Mouse (Mus musculus) forebrain, embryonic 10.5 days (tissue): Measurements from ENCODE around the gene Arhgef11. TPM values are rescaled to one million over a fixed set of nuclear protein-coding genes. Genes with fewer than 3 reads are reported as not detected.

Source experiments
- DNase-seq: peaks from one replicate; pipeline ENCODE4 v3.0.0-alpha.2; 2017; ENCODE audit warnings: low spot score; ENCODE audit errors: extremely low spot score
- H3K27ac ChIP-seq: fragments of 300-500 bp; sonication (generic); 2 replicates; pipeline ENCODE4 v1.5.1; 2016; ENCODE audit warnings: mild to moderate bottlenecking
- H3K27me3 ChIP-seq: fragments of 300-500 bp; sonication (generic); 2 replicates; pipeline ENCODE4 v1.6.1; 2016; ENCODE audit warnings: mild to moderate bottlenecking; ENCODE audit not compliant: poor library complexity, severe bottlenecking
- H3K36me3 ChIP-seq: fragments of 300-500 bp; sonication (generic); replicated peaks from 2 replicates; pipeline ENCODE4 v1.6.1; 2016; ENCODE audit warnings: mild to moderate bottlenecking, moderate library complexity
- H3K4me1 ChIP-seq: fragments of 300-500 bp; sonication (generic); 2 replicates; pipeline ENCODE4 v1.6.1; 2016
- H3K4me3 ChIP-seq: fragments of 300-500 bp; sonication (generic); 2 replicates; pipeline ENCODE4 v1.5.1; 2016; ENCODE audit warnings: mild to moderate bottlenecking, moderate library complexity
- H3K9me3 ChIP-seq: fragments of 300-500 bp; sonication (generic); 2 replicates; pipeline ENCODE4 v1.6.1; 2016; ENCODE audit warnings: mild to moderate bottlenecking, moderate library complexity
- WGBS: fragments of 180-500 bp; shearing (Covaris S2); methylation state at CpG from one replicate; pipeline ENCODE4 v1.1.7; 2016; 5-methylcytosine and 5-hydroxymethylcytosine counted together
- polyA plus RNA-seq: library from polyadenylated mRNA; unstranded; fragments of >200 nt; fragmentation: Nextera tagmentation; extraction: Ambion mirVana; gene quantifications from 2 replicates; pipeline ENCODE4 v1.2.1, GENCODE M21; 2016

Gene Arhgef11
- polyA plus RNA-seq, 1 experiment from 2014 or later: 15.6 TPM

DNA sequence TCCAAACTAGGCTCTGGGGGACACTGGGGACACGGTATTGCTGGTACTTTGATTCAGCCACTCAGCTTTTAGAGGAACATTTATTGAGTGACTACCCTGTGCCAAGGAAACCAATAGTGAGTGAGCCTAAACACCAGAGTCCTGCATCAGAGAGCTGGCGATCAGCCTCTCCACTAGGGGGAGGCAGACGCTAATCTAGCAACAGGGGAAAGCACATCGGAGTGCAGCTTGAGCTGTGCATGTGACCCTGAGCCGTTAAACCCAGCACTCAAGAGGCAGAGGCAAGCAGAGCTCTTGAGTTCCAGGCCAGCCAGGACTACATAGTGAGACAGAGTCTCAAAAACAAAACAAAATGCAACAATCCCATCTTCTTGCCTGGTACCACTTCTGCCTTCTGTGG is 131.7 kb downstream of the Arhgef11 start:
- Histone ChIP-seq H3K4me1 (peaks cover 26% of the 10 kb centered on the region), H3K4me3 (no peak overlapping the region), H3K9me3 (no peaks in the 10 kb centered on the region), H3K27ac (no peak overlapping the region), H3K27me3 (peaks cover 21% of the 10 kb centered on the region), H3K36me3 (no peaks in the 10 kb centered on the region; the same call in 1 of the 2 replicates)
- 24% methylated on average over 5 of the region's 5 CpGs for WGBS
- DNase-seq: no peak

DNA sequence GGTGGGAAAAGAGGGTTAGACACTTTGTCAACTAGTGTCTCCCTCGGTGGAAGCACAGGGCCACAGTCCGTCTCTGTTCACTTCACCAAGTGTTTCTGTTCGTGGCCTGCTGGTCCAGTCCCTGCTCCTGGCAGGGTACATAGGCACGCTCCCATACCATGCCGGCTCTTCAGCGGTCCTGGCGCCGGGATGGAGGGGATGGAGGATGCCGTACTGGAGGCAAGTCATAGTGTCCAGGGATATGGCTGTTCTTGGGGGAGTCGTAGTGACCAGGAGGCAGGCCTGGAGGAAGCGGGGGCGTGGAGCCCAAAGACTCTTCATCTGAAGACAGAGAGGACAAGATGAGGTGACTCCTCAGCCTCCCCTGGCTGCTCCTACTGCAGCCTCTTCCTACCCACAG is 132.6 kb downstream of the Arhgef11 start:
- Histone ChIP-seq H3K9me3 (no peaks in the 10 kb centered on the region), H3K27ac (no peak overlapping the region), H3K4me3 (no peak overlapping the region), H3K27me3 (peaks cover 30% of the 10 kb centered on the region), H3K4me1 (peaks cover 19% of the 10 kb centered on the region), H3K36me3 (no peaks in the 10 kb centered on the region; the same call in 1 of the 2 replicates)
- 93% methylated on average over 12 of the region's 12 CpGs for WGBS
- DNase-seq: no peak

DNA sequence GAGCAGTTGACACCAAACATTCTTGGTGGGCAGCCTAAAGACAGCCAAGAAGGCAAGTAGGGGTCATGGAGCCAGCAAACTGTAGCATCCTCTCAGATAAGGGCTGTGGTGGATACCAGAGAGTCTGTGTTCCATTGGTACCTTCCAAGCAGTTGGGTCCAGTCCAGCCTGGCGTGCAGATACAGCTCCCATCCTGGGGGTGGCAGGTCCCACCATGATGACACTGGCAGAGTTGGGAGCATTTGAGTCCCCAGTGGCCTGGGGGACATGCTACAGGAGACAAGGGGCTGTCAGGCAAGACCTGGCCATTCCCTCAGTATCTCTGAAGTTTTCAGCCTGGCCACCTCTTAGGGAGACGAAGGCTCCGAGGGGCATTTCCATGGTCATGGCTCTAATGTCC is 135.2 kb downstream of the Arhgef11 start:
- Histone ChIP-seq H3K9me3 (no peaks in the 10 kb centered on the region), H3K27ac (no peak overlapping the region), H3K36me3 (no peaks in the 10 kb centered on the region; the same call in 1 of the 2 replicates), H3K27me3 (peaks cover 48% of the 10 kb centered on the region), H3K4me3 (no peak overlapping the region), H3K4me1 (peaks cover 20% of the 10 kb centered on the region)
- WGBS: 85% methylated on average over 3 of the region's 3 CpGs
- no peak for DNase-seq

DNA sequence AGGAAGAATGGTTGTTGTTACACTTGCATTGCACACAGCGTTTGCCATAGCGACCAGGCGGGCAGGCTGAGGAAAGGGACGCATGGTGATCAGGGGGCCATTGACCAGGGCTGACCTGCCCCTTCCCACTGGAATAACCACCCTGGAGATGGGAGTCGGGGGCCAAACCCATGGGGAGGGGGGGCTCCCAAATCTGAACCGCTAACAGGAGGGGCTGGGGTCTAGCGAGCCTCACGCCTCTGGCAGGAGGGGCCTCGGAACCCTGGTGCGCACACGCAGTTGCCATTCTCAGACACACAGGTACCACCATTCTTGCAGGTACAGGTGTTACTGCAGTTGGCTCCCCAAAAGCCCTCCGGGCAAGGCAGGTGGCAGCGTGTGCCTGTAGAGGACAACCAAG is 136.5 kb downstream of the Arhgef11 start:
- Histone ChIP-seq H3K4me3 (no peak overlapping the region), H3K27me3 (peaks cover 56% of the 10 kb centered on the region), H3K9me3 (no peaks in the 10 kb centered on the region), H3K4me1 (peaks cover 21% of the 10 kb centered on the region), H3K27ac (no peak overlapping the region), H3K36me3 (no peaks in the 10 kb centered on the region; the same call in 1 of the 2 replicates)
- 89% methylated on average over 13 of the region's 13 CpGs for WGBS
- no peak for DNase-seq

DNA sequence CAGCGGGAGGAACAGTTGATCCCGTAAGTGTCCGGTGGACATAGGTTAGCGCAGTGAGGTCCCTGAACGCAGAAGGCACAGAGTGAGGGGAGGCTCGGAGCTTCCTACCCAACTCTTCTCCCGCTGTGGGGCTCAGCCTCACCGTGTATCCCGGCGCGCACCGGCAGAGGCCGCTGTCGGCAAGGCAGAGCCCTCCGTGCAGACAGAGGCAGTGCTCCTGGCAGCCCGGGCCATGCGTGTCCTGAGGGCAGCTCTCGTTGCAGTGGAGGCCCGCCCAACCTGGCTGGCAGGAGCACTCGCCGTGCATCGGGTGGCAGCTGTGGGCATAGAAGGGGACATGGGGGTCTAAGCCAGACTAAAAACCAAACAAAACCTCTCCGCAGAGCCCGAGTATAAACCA is 138.6 kb downstream of the Arhgef11 start:
- Histone ChIP-seq H3K9me3 (no peaks in the 10 kb centered on the region), H3K27me3 (peaks cover 60% of the 10 kb centered on the region), H3K4me1 (peaks cover 31% of the 10 kb centered on the region), H3K27ac (peak overlapping the region; percentile 66), H3K4me3 (peak overlapping the region; percentile 40), H3K36me3 (no peaks in the 10 kb centered on the region; the same call in 1 of the 2 replicates)
- WGBS: 2% methylated on average over 24 of the region's 24 CpGs
- peak; percentile 88 for DNase-seq

DNA sequence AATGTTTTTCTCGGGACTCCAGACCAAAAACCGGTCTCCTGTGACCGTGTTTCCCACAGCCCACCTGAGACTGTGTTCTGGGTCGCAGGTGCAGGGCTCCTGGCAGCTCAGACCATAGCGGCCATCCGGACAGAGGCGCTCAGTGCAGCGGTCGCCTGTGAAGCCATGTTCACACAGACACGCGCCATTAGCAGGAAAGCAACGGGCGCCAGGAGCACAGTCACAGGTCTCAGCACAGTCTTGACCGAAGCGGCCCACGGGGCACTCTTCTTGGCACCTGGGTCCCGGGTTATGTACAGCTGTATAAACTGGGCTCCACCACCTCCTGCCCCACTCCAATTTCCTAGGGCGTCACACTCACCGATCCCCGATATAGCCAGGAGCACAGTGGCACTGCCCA is 139.1 kb downstream of the Arhgef11 start:
- H3K9me3 ChIP-seq: no peaks in the 10 kb centered on the region
- peak overlapping the region; percentile 66 for H3K27ac ChIP-seq
- no peak for DNase-seq
- no peaks in the 10 kb centered on the region; the same call in 1 of the 2 replicates for H3K36me3 ChIP-seq
- H3K27me3 ChIP-seq: peaks cover 60% of the 10 kb centered on the region
- 52% methylated on average over 20 of the region's 20 CpGs for WGBS
- peak overlapping the region; percentile 40; the same call in 1 of the 2 replicates for H3K4me3 ChIP-seq
- peaks cover 36% of the 10 kb centered on the region for H3K4me1 ChIP-seq

DNA sequence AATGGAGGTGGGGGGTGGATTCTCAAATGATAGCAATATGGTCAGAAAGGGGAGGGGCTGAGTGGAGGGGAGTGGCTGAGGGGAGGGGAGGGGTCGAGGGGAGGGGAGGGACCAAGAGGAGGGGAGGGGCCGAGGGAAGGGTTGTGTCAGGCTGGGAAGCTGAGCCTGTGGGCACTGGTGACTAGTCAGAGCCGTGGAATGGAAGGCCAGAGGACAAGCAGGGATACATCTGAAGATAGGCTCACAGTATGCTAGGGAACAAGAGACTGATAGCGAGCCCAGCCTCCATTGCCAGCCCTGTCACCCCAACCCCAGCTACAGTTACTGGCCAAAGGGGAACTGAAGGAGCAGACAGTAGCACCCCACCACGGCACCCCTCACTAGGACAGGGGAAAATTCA is 141.3 kb downstream of the Arhgef11 start:
- no peak overlapping the region for H3K4me3 ChIP-seq
- peaks cover 58% of the 10 kb centered on the region for H3K4me1 ChIP-seq
- WGBS: 54% methylated on average over 4 of the region's 5 CpGs
- H3K36me3 ChIP-seq: no peaks in the 10 kb centered on the region
- H3K27me3 ChIP-seq: peaks cover 67% of the 10 kb centered on the region
- no peak for DNase-seq
- no peaks in the 10 kb centered on the region for H3K9me3 ChIP-seq
- no peak overlapping the region; the same call in 1 of the 2 replicates for H3K27ac ChIP-seq

DNA sequence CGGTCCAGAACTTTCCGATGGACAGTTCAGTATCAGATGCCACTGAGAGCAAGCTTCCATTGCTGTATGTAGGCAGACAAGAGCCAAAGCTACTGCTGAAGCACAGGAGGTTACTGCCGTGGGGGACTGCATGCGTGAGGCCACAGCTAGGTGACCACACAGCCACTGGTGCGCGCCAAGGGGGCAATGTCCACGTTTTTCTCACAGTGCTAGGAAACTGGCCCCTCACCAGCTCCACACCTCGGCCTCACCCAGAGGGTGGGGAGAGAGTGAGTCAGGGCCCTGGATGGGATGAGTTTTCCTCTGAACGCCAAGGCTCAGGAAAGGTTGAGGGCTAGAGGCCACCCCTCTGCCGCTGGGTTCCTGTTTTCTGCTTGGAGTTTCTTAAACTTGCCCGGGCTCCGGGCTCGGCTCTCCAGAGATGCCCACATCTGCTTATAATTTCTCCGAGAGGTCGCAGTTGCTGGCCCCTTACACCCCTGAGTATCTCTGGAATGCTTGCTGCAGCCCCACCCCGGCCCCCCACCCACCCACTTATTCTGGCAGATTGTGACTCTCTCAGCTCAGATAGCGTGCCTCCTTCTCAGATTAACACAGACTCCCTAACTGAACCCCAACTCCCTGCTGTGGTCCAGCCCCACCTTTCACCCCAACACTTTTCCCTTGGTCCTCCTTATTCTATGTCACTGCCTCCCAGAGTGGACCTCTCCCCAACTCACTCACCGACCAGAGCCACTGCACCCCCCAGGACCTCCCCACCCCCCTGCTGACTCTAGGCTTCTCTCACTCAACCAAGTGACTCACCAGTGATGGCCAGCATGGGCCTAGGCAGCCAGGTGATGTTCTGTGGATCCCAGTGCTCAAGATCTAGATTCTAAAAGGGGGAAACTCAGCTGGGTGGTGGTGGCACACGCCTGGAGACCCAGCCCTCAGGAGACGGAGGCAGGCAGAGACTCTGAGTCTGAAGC is 144.3 kb downstream of the Arhgef11 start:
- no peak overlapping the region for H3K4me3 ChIP-seq
- peaks cover 68% of the 10 kb centered on the region for H3K27me3 ChIP-seq
- no peaks in the 10 kb centered on the region for H3K9me3 ChIP-seq
- peaks cover 75% of the 10 kb centered on the region for H3K4me1 ChIP-seq
- no peaks in the 10 kb centered on the region for H3K36me3 ChIP-seq
- DNase-seq: no peak
- peak overlapping the region; percentile 77 for H3K27ac ChIP-seq
- 63% methylated on average over 20 of the region's 20 CpGs for WGBS

DNA sequence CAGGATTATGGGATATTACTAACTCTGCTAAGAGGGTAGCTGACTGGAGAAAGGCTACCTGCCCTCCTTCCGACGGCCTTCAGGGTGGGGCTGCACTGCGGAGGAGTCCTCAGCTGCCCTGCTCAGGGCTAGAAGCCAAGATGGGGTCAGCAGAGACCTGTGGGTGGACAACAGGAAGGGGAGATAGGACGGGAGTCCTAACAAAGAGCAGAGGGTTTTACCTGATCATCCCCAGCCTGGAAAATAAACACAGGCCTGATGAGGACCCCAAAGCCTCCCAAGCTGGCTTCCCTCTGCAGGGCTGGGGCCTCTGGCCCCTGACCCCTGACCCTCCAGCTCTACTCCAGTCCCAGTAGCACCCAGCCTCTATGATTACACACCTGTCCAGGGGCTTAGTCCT is 145.8 kb downstream of the Arhgef11 start:
- H3K36me3 ChIP-seq: no peaks in the 10 kb centered on the region
- no peaks in the 10 kb centered on the region for H3K9me3 ChIP-seq
- no peak for DNase-seq
- peaks cover 84% of the 10 kb centered on the region for H3K4me1 ChIP-seq
- no peak overlapping the region for H3K4me3 ChIP-seq
- peaks cover 68% of the 10 kb centered on the region for H3K27me3 ChIP-seq
- WGBS: 68% methylated on average over 4 of the region's 4 CpGs
- H3K27ac ChIP-seq: peak overlapping the region; percentile 75

DNA sequence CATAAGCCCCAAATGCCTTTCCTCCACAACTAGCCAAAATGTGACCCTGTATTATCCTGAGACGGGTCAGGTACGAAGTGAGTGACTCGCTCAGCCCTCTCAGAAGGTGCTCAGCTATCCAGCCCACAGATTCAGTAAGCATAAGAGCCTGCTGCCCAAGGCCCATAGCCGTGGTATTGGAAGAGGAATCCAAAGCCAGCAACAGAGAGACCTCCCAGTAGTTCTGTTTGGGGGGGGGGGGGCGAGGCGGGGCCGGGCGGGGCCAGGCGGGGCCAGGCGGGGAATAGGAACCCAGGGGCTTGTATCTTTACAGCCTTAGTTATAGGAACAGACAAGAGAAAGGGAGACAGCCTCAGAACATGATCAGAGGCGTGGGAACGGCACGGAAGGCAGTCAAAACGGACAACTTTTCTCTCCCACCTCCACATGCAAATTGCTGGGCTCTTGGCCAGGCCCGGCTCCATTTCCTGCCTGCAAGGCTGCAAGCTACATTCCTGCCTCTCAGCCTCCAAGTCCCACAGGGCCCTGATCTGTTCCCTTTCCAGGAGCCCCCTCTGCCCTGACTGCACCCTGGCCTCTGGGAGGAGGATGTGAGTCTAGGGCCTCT is 146.4 kb downstream of the Arhgef11 start:
- Histone ChIP-seq H3K4me3 (peak overlapping the region; percentile 26; the same call in 1 of the 2 replicates), H3K27ac (peak overlapping the region; percentile 75), H3K4me1 (peaks cover 81% of the 10 kb centered on the region), H3K36me3 (no peaks in the 10 kb centered on the region), H3K9me3 (no peaks in the 10 kb centered on the region), H3K27me3 (peaks cover 72% of the 10 kb centered on the region)
- no peak for DNase-seq
- 26% methylated on average over 15 of the region's 15 CpGs for WGBS

DNA sequence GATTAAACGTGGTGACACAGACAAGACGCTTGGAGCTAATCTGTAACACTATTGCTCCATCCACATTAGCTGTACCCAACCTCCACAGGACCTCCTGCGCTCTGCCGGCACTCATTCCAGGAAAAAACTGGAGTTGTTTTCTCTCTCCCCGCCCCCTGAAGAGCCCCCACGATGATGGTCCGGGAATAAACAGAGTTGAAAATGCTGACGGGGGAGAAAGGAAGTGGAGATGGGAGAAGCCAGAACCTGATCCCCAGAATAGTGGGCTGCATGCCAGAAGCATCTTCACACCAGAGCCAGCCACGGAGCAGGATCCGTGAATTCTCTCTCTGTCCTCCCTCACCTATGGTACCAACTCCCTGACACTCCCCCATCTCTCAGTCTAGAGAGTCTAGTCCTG is 147.1 kb downstream of the Arhgef11 start:
- no peaks in the 10 kb centered on the region for H3K9me3 ChIP-seq
- H3K36me3 ChIP-seq: no peaks in the 10 kb centered on the region
- no peak for DNase-seq
- WGBS: 48% methylated on average over 10 of the region's 10 CpGs
- 0 out of 2 replicates have a peak overlapping the region, but pooled peaks have one; percentile 26 for H3K4me3 ChIP-seq
- H3K4me1 ChIP-seq: peaks cover 80% of the 10 kb centered on the region
- peak overlapping the region; percentile 75 for H3K27ac ChIP-seq
- peaks cover 74% of the 10 kb centered on the region for H3K27me3 ChIP-seq

DNA sequence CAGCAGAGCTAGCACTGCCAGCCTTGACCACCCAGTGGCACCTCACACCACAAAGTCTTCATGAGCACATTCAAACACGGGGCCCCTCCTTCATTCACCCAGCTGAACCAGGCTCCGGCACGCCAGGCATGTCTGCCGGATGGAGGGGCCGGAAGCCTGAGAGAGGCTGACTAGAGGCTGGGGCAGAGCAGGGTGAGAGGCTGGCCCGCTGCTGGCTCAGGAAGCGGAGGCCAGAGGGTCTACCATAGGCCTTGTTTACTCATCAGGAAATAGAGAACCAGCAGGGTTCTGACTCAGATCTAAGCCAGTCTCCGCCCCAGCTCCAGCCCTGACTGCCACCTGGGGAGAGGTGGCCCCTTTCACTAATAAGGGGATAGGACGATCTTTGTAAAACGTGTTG is 147.7 kb downstream of the Arhgef11 start:
- Histone ChIP-seq H3K27me3 (peaks cover 74% of the 10 kb centered on the region), H3K9me3 (no peaks in the 10 kb centered on the region), H3K27ac (peak overlapping the region; percentile 75), H3K4me3 (0 out of 2 replicates have a peak overlapping the region, but pooled peaks have one; percentile 4), H3K36me3 (no peaks in the 10 kb centered on the region), H3K4me1 (peaks cover 78% of the 10 kb centered on the region)
- DNase-seq: peak; percentile 52
- 12% methylated on average over 10 of the region's 10 CpGs for WGBS
